Mouse (Mus musculus): ENCODE data around the gene Hoxc4. TPM values are rescaled to one million over a fixed set of nuclear protein-coding genes. Genes with fewer than 3 reads are reported as not detected.

The Hoxc4 gene
- polyA plus RNA-seq (2012; rRNA removed) = 0.07 and 0.12 TPM in 2 replicates
- 0.05 and 0.06 TPM in 2 replicates for polyA plus RNA-seq (2014; fragmentation: Nextera tagmentation; extraction: Ambion mirVana)

GRCm38 (mm10) chr15:103018636-103019035 is at the start of gene Hoxc4:
Gene Hoxc4, plus strand, starts transcription at chr15:103018934.
- no peak for DNase-seq (ENCODE audit: low read depth in 3 of 3, low spot score in 3 of 3)
- no peak within 1 kb of the TSS for H3K4me2 ChIP-seq (ENCODE audit: low read depth)

GRCm38 (mm10) chr15:102969296-102969695 is 49.4 kb upstream of the Hoxc4 start:
- no peak for ATAC-seq (ENCODE audit: insufficient read depth)
- WGBS (ENCODE audit: insufficient replicate concordance) = 13% methylated on average over 1 of the region's 1 CpGs
- peaks cover 99% of the 10 kb centered on the region for H3K27me3 ChIP-seq (ENCODE audit: control insufficient read depth, insufficient read depth, low read length)
- TF ChIP-seq EP300 (IDR thresholded peaks at IDR 0.05; ENCODE audit: low read depth) (no peak), CTCF (IDR thresholded peaks at IDR 0.05; ENCODE audit: low read depth) (no peak)
- no peak overlapping the region for H3K9ac ChIP-seq (replicated peaks)
- H3K4me1 ChIP-seq (replicated peaks; ENCODE audit: control insufficient read depth in 2 of 2, insufficient read depth in 2 of 2, low read length in 1 of 2) = no peaks in the 10 kb centered on the region
- no peak for DNase-seq (ENCODE audit: low read depth in 3 of 3, low spot score in 3 of 3)
- no peak overlapping the region for H3K4me3 ChIP-seq (ENCODE audit: insufficient read depth in 1 of 2, low read depth in 2 of 2, low read length in 2 of 2)
- H3K4me2 ChIP-seq (ENCODE audit: low read depth) = no peak overlapping the region
- no peak overlapping the region for H3K27ac ChIP-seq
- H3K36me3 ChIP-seq (replicated peaks; ENCODE audit: control insufficient read depth, insufficient read depth, low read depth) = no peaks in the 10 kb centered on the region
- no peaks in the 10 kb centered on the region for H3K9me3 ChIP-seq (ENCODE audit: control insufficient read depth, low read length)

More at GRCm38 (mm10) chr15:103018636-103019035, at the start of gene Hoxc4:
- no peak within 1 kb of the TSS for H3K27ac ChIP-seq
- no peaks in the 10 kb centered on the region for H3K36me3 ChIP-seq (replicated peaks; ENCODE audit: control insufficient read depth, insufficient read depth, low read depth)
- TF ChIP-seq CTCF (IDR thresholded peaks at IDR 0.05; ENCODE audit: low read depth) = no peak
- no peak for TF ChIP-seq EP300 (IDR thresholded peaks at IDR 0.05; ENCODE audit: low read depth)
- no peaks in the 10 kb centered on the region for H3K9me3 ChIP-seq (ENCODE audit: control insufficient read depth, low read length)
- no peak within 1 kb of the TSS for H3K9ac ChIP-seq (replicated peaks)
- H3K4me3 ChIP-seq (ENCODE audit: insufficient read depth in 1 of 2, low read depth in 2 of 2, low read length in 2 of 2) = no peak within 1 kb of the TSS
- no peaks in the 10 kb centered on the region for H3K4me1 ChIP-seq (replicated peaks; ENCODE audit: control insufficient read depth in 2 of 2, insufficient read depth in 2 of 2, low read length in 1 of 2)
- 24% methylated on average over 9 of the region's 9 CpGs for WGBS (ENCODE audit: insufficient replicate concordance)
- ATAC-seq (ENCODE audit: insufficient read depth) = no peak
- H3K27me3 ChIP-seq (ENCODE audit: control insufficient read depth, insufficient read depth, low read length) = peaks cover 90% of the 10 kb centered on the region

GRCm38 (mm10) chr15:102970740-102971139 is 48.0 kb upstream of the Hoxc4 start:
- H3K4me3 ChIP-seq (ENCODE audit: insufficient read depth in 1 of 2, low read depth in 2 of 2, low read length in 2 of 2) = no peak overlapping the region
- H3K9me3 ChIP-seq (ENCODE audit: control insufficient read depth, low read length) = no peaks in the 10 kb centered on the region
- no peak overlapping the region for H3K27ac ChIP-seq
- ATAC-seq (ENCODE audit: insufficient read depth) = no peak
- no peak overlapping the region for H3K4me2 ChIP-seq (ENCODE audit: low read depth)
- 2% methylated on average over 12 of the region's 12 CpGs for WGBS (ENCODE audit: insufficient replicate concordance)
- TF ChIP-seq CTCF (IDR thresholded peaks at IDR 0.05; ENCODE audit: low read depth) = no peak
- TF ChIP-seq EP300 (IDR thresholded peaks at IDR 0.05; ENCODE audit: low read depth) = no peak
- DNase-seq (ENCODE audit: low read depth in 3 of 3, low spot score in 3 of 3) = no peak
- no peak overlapping the region for H3K9ac ChIP-seq (replicated peaks)
- H3K4me1 ChIP-seq (replicated peaks; ENCODE audit: control insufficient read depth in 2 of 2, insufficient read depth in 2 of 2, low read length in 1 of 2) = no peaks in the 10 kb centered on the region
- H3K27me3 ChIP-seq (ENCODE audit: control insufficient read depth, insufficient read depth, low read length) = peaks cover 97% of the 10 kb centered on the region
- no peaks in the 10 kb centered on the region for H3K36me3 ChIP-seq (replicated peaks; ENCODE audit: control insufficient read depth, insufficient read depth, low read depth)

- no peak overlapping the region for H3K9ac ChIP-seq (replicated peaks)
- no peak overlapping the region for H3K27ac ChIP-seq
- TF ChIP-seq EP300 (IDR thresholded peaks at IDR 0.05; ENCODE audit: low read depth) (no peak), CTCF (IDR thresholded peaks at IDR 0.05; ENCODE audit: low read depth) (no peak)
- no peaks in the 10 kb centered on the region for H3K9me3 ChIP-seq (ENCODE audit: control insufficient read depth, low read length)
- H3K4me3 ChIP-seq (ENCODE audit: insufficient read depth in 1 of 2, low read depth in 2 of 2, low read length in 2 of 2) = no peak overlapping the region
- H3K4me1 ChIP-seq (replicated peaks; ENCODE audit: control insufficient read depth in 2 of 2, insufficient read depth in 2 of 2, low read length in 1 of 2) = no peaks in the 10 kb centered on the region
- H3K4me2 ChIP-seq (ENCODE audit: low read depth) = no peak overlapping the region
- peaks cover 97% of the 10 kb centered on the region for H3K27me3 ChIP-seq (ENCODE audit: control insufficient read depth, insufficient read depth, low read length)
- DNase-seq (ENCODE audit: low read depth in 3 of 3, low spot score in 3 of 3) (no peak), ATAC-seq (ENCODE audit: insufficient read depth) (no peak)
- under 1% methylated on average over 21 of the region's 21 CpGs for WGBS (ENCODE audit: insufficient replicate concordance)
- H3K36me3 ChIP-seq (replicated peaks; ENCODE audit: control insufficient read depth, insufficient read depth, low read depth) = no peaks in the 10 kb centered on the region
These were observed 46.5 kb upstream of the Hoxc4 start for GRCm38 (mm10) chr15:102972254-102972653.

GRCm38 (mm10) chr15:102972753-102973152 is 46.0 kb upstream of the Hoxc4 start:
- Histone ChIP-seq H3K4me1 (replicated peaks; ENCODE audit: control insufficient read depth in 2 of 2, insufficient read depth in 2 of 2, low read length in 1 of 2) (no peaks in the 10 kb centered on the region), H3K27ac (no peak overlapping the region), H3K4me2 (ENCODE audit: low read depth) (no peak overlapping the region), H3K4me3 (ENCODE audit: insufficient read depth in 1 of 2, low read depth in 2 of 2, low read length in 2 of 2) (no peak overlapping the region), H3K36me3 (replicated peaks; ENCODE audit: control insufficient read depth, insufficient read depth, low read depth) (no peaks in the 10 kb centered on the region), H3K9ac (replicated peaks) (no peak overlapping the region), H3K9me3 (ENCODE audit: control insufficient read depth, low read length) (no peaks in the 10 kb centered on the region), H3K27me3 (ENCODE audit: control insufficient read depth, insufficient read depth, low read length) (peaks cover 97% of the 10 kb centered on the region)
- no peak for DNase-seq (ENCODE audit: low read depth in 3 of 3, low spot score in 3 of 3)
- no peak for TF ChIP-seq CTCF (IDR thresholded peaks at IDR 0.05; ENCODE audit: low read depth)
- no peak for TF ChIP-seq EP300 (IDR thresholded peaks at IDR 0.05; ENCODE audit: low read depth)
- WGBS (ENCODE audit: insufficient replicate concordance) = 3% methylated on average over 6 of the region's 6 CpGs
- no peak for ATAC-seq (ENCODE audit: insufficient read depth)

Data from liver, embryonic 14.5 days (tissue).